Mouse (Mus musculus): Measurements from ENCODE around the gene Shroom4. TPM values are rescaled to one million over a fixed set of nuclear protein-coding genes. Genes with fewer than 3 reads are reported as not detected.
"Not testable (repeated sequence)": the region's sequence is repeated elsewhere in the genome, so short reads cannot be mapped to it uniquely, and the experiment has no call there.

The Shroom4 gene
- polyA plus RNA-seq, 1 experiment from 2014 or later: 8.9 TPM

DNA sequence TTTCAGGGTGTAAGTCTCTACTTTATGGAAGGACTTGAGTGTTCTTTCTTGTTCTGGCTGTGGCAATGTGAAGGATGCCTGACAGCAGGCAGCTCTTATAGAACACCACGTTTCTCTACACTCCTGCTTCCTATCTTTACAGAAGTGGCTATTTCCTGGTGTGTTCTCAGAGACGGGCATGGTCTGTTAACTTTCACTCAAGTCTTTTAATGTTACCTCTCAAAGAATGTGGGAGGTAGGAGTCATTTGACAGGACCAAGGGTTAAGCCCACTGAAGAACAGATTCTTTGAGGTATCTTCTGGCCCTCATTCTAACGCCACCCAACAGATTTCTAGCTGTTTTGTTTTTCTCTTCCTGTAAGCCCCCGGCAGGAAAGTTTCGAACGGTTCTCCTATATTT, 9.5 kb downstream of the Shroom4 start:
- Histone ChIP-seq H3K9me3 (ENCODE audit: low read length) (no peaks in the 10 kb centered on the region), H3K27me3 (ENCODE audit: insufficient read depth, low read length) (no peaks in the 10 kb centered on the region), H3K9ac (replicated peaks; ENCODE audit: low read length) (no peak overlapping the region), H3K4me2 (replicated peaks; ENCODE audit: low read depth, low read length) (no peak overlapping the region), H3K4me1 (ENCODE audit: insufficient read depth, low read length) (peaks cover 11% of the 10 kb centered on the region; the same call in 1 of the 2 replicates), H3K4me3 (ENCODE audit: low read length) (no peak overlapping the region), H3K36me3 (ENCODE audit: insufficient read depth, low read length) (no peaks in the 10 kb centered on the region), H3K27ac (ENCODE audit: low read length) (peak overlapping the region; percentile 56; the same call in 1 of the 2 replicates)
- WGBS: 33% methylated on average over 6 of the region's 6 CpGs
- ATAC-seq (ENCODE audit: low FRiP score, low TSS enrichment): peak; percentile 63; the same call in 1 of the 2 replicates

DNA sequence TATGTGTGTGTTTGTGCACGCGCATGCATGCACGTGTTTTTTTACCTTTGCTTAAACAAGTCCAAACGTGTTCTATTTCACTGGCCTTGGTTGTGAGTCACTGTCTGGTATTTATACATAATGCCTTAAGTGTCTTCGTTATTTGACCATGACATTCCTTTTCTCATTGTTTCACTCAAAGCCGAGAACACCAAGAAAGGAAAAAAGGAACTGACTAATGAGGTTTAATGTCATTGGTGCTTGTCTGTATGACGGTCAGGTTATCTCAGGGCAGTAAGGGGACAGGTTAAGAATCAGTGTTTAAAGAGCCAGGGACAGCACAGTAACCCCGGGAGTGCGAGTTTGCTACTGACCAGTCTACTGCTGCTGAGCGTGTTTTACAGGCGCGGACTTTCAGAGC, 15.8 kb downstream of the Shroom4 start:
- Histone ChIP-seq H3K4me3 (ENCODE audit: low read length) (no peak overlapping the region), H3K4me1 (ENCODE audit: insufficient read depth, low read length) (peaks cover 7% of the 10 kb centered on the region; the same call in 1 of the 2 replicates), H3K27ac (ENCODE audit: low read length) (no peak overlapping the region), H3K9me3 (ENCODE audit: low read length) (no peaks in the 10 kb centered on the region), H3K36me3 (ENCODE audit: insufficient read depth, low read length) (no peaks in the 10 kb centered on the region), H3K27me3 (ENCODE audit: insufficient read depth, low read length) (no peaks in the 10 kb centered on the region), H3K9ac (replicated peaks; ENCODE audit: low read length) (no peak overlapping the region), H3K4me2 (replicated peaks; ENCODE audit: low read depth, low read length) (no peak overlapping the region)
- 73% methylated on average over 12 of the region's 12 CpGs for WGBS
- no peak for ATAC-seq (ENCODE audit: low FRiP score, low TSS enrichment)

DNA sequence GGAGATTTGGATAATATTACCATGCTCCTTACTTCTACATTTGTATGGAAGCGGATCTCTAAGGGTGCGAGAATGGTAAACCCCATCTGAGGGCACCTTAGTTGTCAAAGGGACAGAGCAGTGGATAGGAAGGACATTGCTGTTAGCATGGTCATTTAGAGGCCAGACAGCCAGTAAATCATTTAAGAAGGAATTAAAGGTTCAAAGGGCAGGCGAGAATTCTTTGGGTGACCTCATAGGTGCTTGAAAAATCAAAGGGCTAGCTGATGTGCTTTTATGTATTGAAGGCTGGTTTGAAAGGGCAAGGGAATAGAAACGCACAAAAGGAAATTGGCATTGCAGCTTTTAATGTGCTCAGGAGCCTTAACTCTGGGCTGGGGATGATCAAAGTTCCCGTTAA, 16.3 kb downstream of the Shroom4 start:
- 71% methylated on average over 5 of the region's 5 CpGs for WGBS
- H3K4me1 ChIP-seq (ENCODE audit: insufficient read depth, low read length): peaks cover 7% of the 10 kb centered on the region; the same call in 1 of the 2 replicates
- ATAC-seq (ENCODE audit: low FRiP score, low TSS enrichment): no peak
- no peak overlapping the region for H3K27ac ChIP-seq (ENCODE audit: low read length)
- H3K9ac ChIP-seq (replicated peaks; ENCODE audit: low read length): no peak overlapping the region
- no peaks in the 10 kb centered on the region for H3K9me3 ChIP-seq (ENCODE audit: low read length)
- H3K36me3 ChIP-seq (ENCODE audit: insufficient read depth, low read length): no peaks in the 10 kb centered on the region
- no peak overlapping the region for H3K4me3 ChIP-seq (ENCODE audit: low read length)
- H3K4me2 ChIP-seq (replicated peaks; ENCODE audit: low read depth, low read length): no peak overlapping the region
- H3K27me3 ChIP-seq (ENCODE audit: insufficient read depth, low read length): no peaks in the 10 kb centered on the region

DNA sequence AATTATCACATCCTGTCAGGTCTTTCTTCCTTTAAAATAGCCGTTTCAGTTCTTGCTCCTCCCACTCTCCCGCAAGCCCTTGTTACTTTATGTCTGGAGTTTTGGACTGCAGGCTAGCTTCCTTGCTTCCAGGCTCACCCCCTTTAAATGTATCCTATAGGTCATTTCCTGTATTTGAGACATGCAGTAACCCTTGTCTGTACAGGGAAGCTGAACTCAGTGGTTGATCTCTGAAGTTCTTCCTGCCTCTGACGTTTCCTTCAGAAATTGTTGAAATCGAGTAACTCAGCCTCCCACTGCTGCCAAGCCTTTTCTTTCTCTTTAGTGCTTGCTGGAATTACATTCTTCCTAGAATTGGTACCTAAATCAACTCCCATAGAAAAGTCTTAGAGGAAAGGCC, 18.5 kb downstream of the Shroom4 start:
- no peaks in the 10 kb centered on the region for H3K9me3 ChIP-seq (ENCODE audit: low read length)
- H3K36me3 ChIP-seq (ENCODE audit: insufficient read depth, low read length): 0 out of 2 replicates have a peak, but pooled peaks cover under 1% of the 10 kb centered on the region
- H3K4me3 ChIP-seq (ENCODE audit: low read length): no peak overlapping the region
- H3K27me3 ChIP-seq (ENCODE audit: insufficient read depth, low read length): no peaks in the 10 kb centered on the region
- 44% methylated on average over 4 of the region's 4 CpGs for WGBS
- H3K4me2 ChIP-seq (replicated peaks; ENCODE audit: low read depth, low read length): no peak overlapping the region
- peak overlapping the region; percentile 24; the same call in 1 of the 2 replicates for H3K27ac ChIP-seq (ENCODE audit: low read length)
- ATAC-seq (ENCODE audit: low FRiP score, low TSS enrichment): 0 out of 2 replicates have a peak, but pooled peaks have one; percentile 61
- H3K9ac ChIP-seq (replicated peaks; ENCODE audit: low read length): no peak overlapping the region
- peaks cover 7% of the 10 kb centered on the region; the same call in 1 of the 2 replicates for H3K4me1 ChIP-seq (ENCODE audit: insufficient read depth, low read length)

DNA sequence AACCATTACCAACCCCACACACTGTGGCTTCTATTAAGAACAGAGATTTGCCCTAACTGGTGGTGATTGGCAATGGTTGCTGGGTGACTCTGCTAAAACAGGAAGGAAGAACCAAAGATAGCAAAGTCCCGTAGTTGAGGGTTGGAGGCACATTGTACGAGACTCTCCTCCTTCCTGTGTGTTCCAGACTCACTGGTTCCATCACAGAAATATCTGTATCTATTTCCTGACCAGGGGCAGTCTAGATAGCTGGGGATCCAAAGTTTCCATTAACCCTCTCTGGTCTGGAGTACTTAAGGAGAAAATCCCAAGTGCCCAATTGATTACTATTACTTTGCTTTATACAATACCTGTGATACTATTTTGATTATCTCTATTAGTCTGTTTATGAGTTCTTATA, 35.6 kb downstream of the Shroom4 start:
- 75% methylated on average over 2 of the region's 2 CpGs for WGBS
- no peaks in the 10 kb centered on the region for H3K36me3 ChIP-seq (ENCODE audit: insufficient read depth, low read length)
- no peak overlapping the region for H3K4me3 ChIP-seq (ENCODE audit: low read length)
- H3K4me1 ChIP-seq (ENCODE audit: insufficient read depth, low read length): no peaks in the 10 kb centered on the region
- no peak overlapping the region for H3K27ac ChIP-seq (ENCODE audit: low read length)
- no peaks in the 10 kb centered on the region for H3K9me3 ChIP-seq (ENCODE audit: low read length)
- ATAC-seq (ENCODE audit: low FRiP score, low TSS enrichment): no peak
- no peak overlapping the region for H3K4me2 ChIP-seq (replicated peaks; ENCODE audit: low read depth, low read length)
- H3K27me3 ChIP-seq (ENCODE audit: insufficient read depth, low read length): no peaks in the 10 kb centered on the region
- no peak overlapping the region for H3K9ac ChIP-seq (replicated peaks; ENCODE audit: low read length)

DNA sequence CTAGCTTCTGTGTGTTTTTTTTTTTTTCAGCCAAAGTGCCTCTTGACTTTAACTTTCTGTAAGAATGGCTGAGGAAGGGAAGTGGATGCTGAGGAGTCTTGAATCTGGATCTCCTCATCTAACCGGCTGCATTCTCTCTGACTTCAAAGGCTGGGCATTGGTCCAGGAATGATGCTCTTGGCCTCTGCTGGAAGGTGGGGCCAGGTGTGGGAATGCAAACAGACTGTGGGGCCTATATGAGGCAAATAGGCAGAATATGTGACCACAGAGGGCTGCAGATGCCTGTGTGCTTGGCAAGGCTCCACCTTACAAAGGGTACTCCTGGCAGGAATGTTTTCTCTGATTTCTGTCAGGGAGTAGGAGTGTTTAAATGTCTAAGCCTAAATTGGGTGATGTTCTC, 46.8 kb downstream of the Shroom4 start:
- no peaks in the 10 kb centered on the region for H3K36me3 ChIP-seq (ENCODE audit: insufficient read depth, low read length)
- 43% methylated on average over 1 of the region's 1 CpGs for WGBS
- H3K27ac ChIP-seq (ENCODE audit: low read length): peak overlapping the region; percentile 34; the same call in 1 of the 2 replicates
- H3K4me3 ChIP-seq (ENCODE audit: low read length): no peak overlapping the region
- no peaks in the 10 kb centered on the region for H3K27me3 ChIP-seq (ENCODE audit: insufficient read depth, low read length)
- 0 out of 2 replicates have a peak, but pooled peaks have one; percentile 31 for ATAC-seq (ENCODE audit: low FRiP score, low TSS enrichment)
- H3K4me1 ChIP-seq (ENCODE audit: insufficient read depth, low read length): 0 out of 2 replicates have a peak, but pooled peaks cover 2% of the 10 kb centered on the region
- H3K4me2 ChIP-seq (replicated peaks; ENCODE audit: low read depth, low read length): no peak overlapping the region
- H3K9ac ChIP-seq (replicated peaks; ENCODE audit: low read length): no peak overlapping the region
- H3K9me3 ChIP-seq (ENCODE audit: low read length): no peaks in the 10 kb centered on the region

DNA sequence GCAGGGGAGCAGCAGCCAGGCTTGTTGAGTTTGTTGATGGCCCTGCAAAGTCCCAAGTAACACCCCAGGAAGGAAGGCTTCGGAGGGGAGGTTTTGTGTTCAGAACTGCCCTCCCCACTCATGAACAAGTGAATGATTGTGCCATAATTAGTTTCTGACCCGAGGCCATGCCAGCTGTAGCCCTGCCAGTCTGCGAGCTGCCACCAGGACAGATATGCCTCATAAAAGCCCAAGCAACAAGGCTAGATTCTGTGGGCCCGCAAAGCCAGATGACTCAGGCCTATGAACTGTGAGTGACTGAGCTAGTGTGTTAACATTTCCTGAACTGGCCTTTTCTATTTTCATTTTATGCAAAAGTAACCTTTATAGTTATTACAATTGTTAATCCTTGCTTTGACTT, 48.3 kb downstream of the Shroom4 start:
- no peaks in the 10 kb centered on the region for H3K36me3 ChIP-seq (ENCODE audit: insufficient read depth, low read length)
- no peak overlapping the region for H3K4me2 ChIP-seq (replicated peaks; ENCODE audit: low read depth, low read length)
- no peaks in the 10 kb centered on the region for H3K27me3 ChIP-seq (ENCODE audit: insufficient read depth, low read length)
- no peak overlapping the region for H3K4me3 ChIP-seq (ENCODE audit: low read length)
- H3K9ac ChIP-seq (replicated peaks; ENCODE audit: low read length): no peak overlapping the region
- H3K9me3 ChIP-seq (ENCODE audit: low read length): no peaks in the 10 kb centered on the region
- H3K4me1 ChIP-seq (ENCODE audit: insufficient read depth, low read length): 0 out of 2 replicates have a peak, but pooled peaks cover 2% of the 10 kb centered on the region
- peak overlapping the region; percentile 34; the same call in 1 of the 2 replicates for H3K27ac ChIP-seq (ENCODE audit: low read length)
- 45% methylated on average over 4 of the region's 4 CpGs for WGBS
- no peak for ATAC-seq (ENCODE audit: low FRiP score, low TSS enrichment)

DNA sequence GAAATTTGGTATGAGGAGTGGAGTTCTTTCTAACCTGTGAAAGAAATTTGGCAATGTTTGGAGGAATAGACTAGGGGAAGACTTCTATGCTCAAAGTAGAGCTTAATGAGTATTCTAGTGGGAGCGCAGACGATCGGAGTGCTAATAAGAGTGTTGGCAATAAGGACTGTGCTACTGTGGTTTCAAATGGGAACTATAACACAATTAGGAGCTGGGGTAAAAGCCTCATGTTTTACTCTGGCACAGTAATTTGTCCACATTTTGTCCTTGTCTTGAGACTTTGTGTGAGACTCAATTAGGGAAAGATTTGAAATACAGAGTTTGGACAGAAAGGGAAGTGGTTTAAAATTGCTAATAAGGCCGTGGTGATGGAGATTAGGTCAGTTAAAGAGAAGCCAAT, 53.6 kb downstream of the Shroom4 start:
- 90% methylated on average over 4 of the region's 4 CpGs for WGBS
- Histone ChIP-seq H3K27me3 (ENCODE audit: insufficient read depth, low read length) (no peaks in the 10 kb centered on the region), H3K27ac (ENCODE audit: low read length) (no peak overlapping the region), H3K4me2 (replicated peaks; ENCODE audit: low read depth, low read length) (no peak overlapping the region), H3K4me3 (ENCODE audit: low read length) (no peak overlapping the region), H3K9ac (replicated peaks; ENCODE audit: low read length) (no peak overlapping the region), H3K36me3 (ENCODE audit: insufficient read depth, low read length) (no peaks in the 10 kb centered on the region), H3K4me1 (ENCODE audit: insufficient read depth, low read length) (no peaks in the 10 kb centered on the region), H3K9me3 (ENCODE audit: low read length) (no peaks in the 10 kb centered on the region)
- ATAC-seq (ENCODE audit: low FRiP score, low TSS enrichment): no peak

DNA sequence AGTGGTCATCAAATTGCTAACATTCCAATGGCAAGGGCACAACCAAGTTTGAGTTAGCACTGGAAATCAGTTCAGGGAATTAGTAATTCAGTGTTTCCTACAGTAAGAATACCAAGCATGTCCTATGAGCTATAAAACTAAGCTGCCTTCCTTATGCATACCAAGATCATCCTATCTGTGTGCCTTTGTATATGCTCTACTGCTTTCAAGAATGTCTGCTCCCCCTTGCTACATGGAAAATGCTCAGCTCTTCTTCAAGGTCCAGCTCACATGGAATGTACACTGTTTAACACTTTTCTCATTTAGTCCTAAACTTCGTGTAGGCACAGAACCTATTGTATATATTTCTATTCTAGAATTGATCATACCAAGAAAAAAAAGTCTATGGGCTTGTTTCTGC, 69.6 kb downstream of the Shroom4 start:
- H3K4me3 ChIP-seq (ENCODE audit: low read length); H3K4me1 ChIP-seq (ENCODE audit: insufficient read depth, low read length); H3K27ac ChIP-seq (ENCODE audit: low read length); H3K9me3 ChIP-seq (ENCODE audit: low read length); H3K27me3 ChIP-seq (ENCODE audit: insufficient read depth, low read length); H3K36me3 ChIP-seq (ENCODE audit: insufficient read depth, low read length); H3K9ac ChIP-seq (replicated peaks; ENCODE audit: low read length); H3K4me2 ChIP-seq (replicated peaks; ENCODE audit: low read depth, low read length): not testable (repeated sequence)
- peak; percentile 67; the same call in 1 of the 2 replicates for ATAC-seq (ENCODE audit: low FRiP score, low TSS enrichment)
- no CpG with 5 or more reads among the region's 1 CpGs for WGBS

DNA sequence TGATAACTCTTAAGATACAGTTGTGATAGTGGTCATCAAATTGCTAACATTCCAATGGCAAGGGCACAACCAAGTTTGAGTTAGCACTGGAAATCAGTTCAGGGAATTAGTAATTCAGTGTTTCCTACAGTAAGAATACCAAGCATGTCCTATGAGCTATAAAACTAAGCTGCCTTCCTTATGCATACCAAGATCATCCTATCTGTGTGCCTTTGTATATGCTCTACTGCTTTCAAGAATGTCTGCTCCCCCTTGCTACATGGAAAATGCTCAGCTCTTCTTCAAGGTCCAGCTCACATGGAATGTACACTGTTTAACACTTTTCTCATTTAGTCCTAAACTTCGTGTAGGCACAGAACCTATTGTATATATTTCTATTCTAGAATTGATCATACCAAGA, 72.9 kb downstream of the Shroom4 start:
- H3K9ac ChIP-seq (replicated peaks; ENCODE audit: low read length); H3K4me1 ChIP-seq (ENCODE audit: insufficient read depth, low read length); H3K27ac ChIP-seq (ENCODE audit: low read length); H3K36me3 ChIP-seq (ENCODE audit: insufficient read depth, low read length); H3K9me3 ChIP-seq (ENCODE audit: low read length); H3K4me3 ChIP-seq (ENCODE audit: low read length); H3K27me3 ChIP-seq (ENCODE audit: insufficient read depth, low read length); H3K4me2 ChIP-seq (replicated peaks; ENCODE audit: low read depth, low read length): not testable (repeated sequence)
- ATAC-seq (ENCODE audit: low FRiP score, low TSS enrichment): peak; percentile 65; the same call in 1 of the 2 replicates
- WGBS: no CpG with 5 or more reads among the region's 1 CpGs

Measured in kidney, embryonic 16.5 days (tissue).